Mouse (Mus musculus) E14TG2a.4 (cell line): ENCODE data around the gene Lemd2.

Experiments used
- CTCF ChIP-seq: conservative IDR thresholded peaks from 2 replicates; pipeline ENCODE4 v1.5.1; 2014; ENCODE audit warnings: low read length
- NANOG ChIP-seq: IDR thresholded peaks from 2 replicates; pipeline ENCODE4 v1.6.1; 2014; ENCODE audit warnings: borderline replicate concordance, low read length, mixed read lengths
- POU5F1 ChIP-seq: IDR thresholded peaks from 2 replicates; pipeline ENCODE4 v1.6.1; 2014; ENCODE audit warnings: low read length, borderline replicate concordance

GRCm38 (mm10) chr17:27240556-27241457, 36.5 kb upstream of the Lemd2 start:
- TF ChIP-seq CTCF (no peak), POU5F1 (no peak), NANOG (peak; percentile 89; the same call in 1 of the 2 replicates)
